Mouse (Mus musculus) embryonic facial prominence, embryonic 14.5 days (tissue): ENCODE measurements at regions not wholly inside any gene's neighbourhood (a gene's known extent, or its start where the extent isn't known, plus 50 kb on each side); places are given as distances from the start of the nearest gene placed in this dataset.

Experiments used
- ATAC-seq: fragments of 200-750 bp; cut with Nextera tagmentation; 2 replicates; pipeline ENCODE4 v1.8.0; 2017; ENCODE audit warnings: low read depth, moderate number of reproducible peaks, moderate TSS enrichment
- DNase-seq: peaks from one replicate; pipeline ENCODE4 v3.0.0-alpha.2; 2015; ENCODE audit warnings: low spot score
- H3K27ac ChIP-seq: fragments of 300-500 bp; sonication (generic); replicated peaks from 2 replicates; pipeline ENCODE4 v1.5.1; 2014; ENCODE audit warnings: low read depth, mild to moderate bottlenecking, low read length, moderate library complexity
- H3K27me3 ChIP-seq: fragments of 300-500 bp; sonication (generic); replicated peaks from 2 replicates; pipeline ENCODE4 v1.6.1; 2014; ENCODE audit warnings: low read length; ENCODE audit not compliant: control insufficient read depth, insufficient read depth
- H3K36me3 ChIP-seq: fragments of 300-500 bp; sonication (generic); 2 replicates; pipeline ENCODE4 v1.6.1; 2014; ENCODE audit warnings: low read length, mixed read lengths; ENCODE audit not compliant: control insufficient read depth, insufficient read depth
- H3K4me1 ChIP-seq: fragments of 300-500 bp; sonication (generic); 2 replicates; pipeline ENCODE4 v1.6.1; 2014; ENCODE audit warnings: antibody characterized with exemption, low read length; ENCODE audit not compliant: control insufficient read depth, insufficient read depth
- H3K4me2 ChIP-seq: fragments of 300-500 bp; sonication (generic); 2 replicates; pipeline ENCODE4 v1.6.1; 2014; ENCODE audit warnings: low read depth, mild to moderate bottlenecking, low read length, moderate library complexity, mixed read lengths
- H3K4me3 ChIP-seq: fragments of 300-500 bp; sonication (generic); 2 replicates; pipeline ENCODE4 v1.5.1; 2014; ENCODE audit warnings: low read depth, mild to moderate bottlenecking, low read length
- H3K9ac ChIP-seq: fragments of 300-500 bp; sonication (generic); 2 replicates; pipeline ENCODE4 v1.6.1; 2014; ENCODE audit warnings: low read depth, mild to moderate bottlenecking, low read length, moderate library complexity, mixed read lengths
- H3K9me3 ChIP-seq: fragments of 300-500 bp; sonication (generic); 2 replicates; pipeline ENCODE4 v1.6.1; 2016; ENCODE audit warnings: low read length; ENCODE audit not compliant: control insufficient read depth
- WGBS: fragments of 180-500 bp; shearing (Covaris S2); extraction: QIAGEN DNeasy Blood & Tissue Kit; methylation state at CpG from one replicate; pipeline ENCODE4 v1.1.7; 2014; 5-methylcytosine and 5-hydroxymethylcytosine counted together

DNA sequence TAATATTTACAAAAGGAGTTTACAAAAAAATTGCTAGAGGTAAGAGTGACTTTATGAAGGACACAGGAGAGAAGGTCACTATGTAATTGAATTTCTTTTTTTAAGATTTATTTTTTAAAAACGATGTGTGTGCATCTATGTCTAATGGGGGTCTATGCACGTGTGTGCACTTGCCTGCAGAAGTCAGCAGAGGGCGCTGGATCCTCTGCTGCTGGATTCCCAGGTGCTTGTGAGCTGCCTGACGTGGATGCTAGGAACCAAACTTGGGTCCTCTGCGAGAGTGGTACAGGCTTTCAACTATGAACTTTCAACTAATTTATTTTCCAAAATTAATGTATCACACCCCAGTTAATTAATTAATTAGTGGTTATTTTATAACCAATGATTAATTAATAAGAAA is 85.0 kb downstream of the Glrx3 start:
- Histone ChIP-seq H3K9me3 (no peaks in the 10 kb centered on the region), H3K4me3 (no peak overlapping the region), H3K27me3 (no peaks in the 10 kb centered on the region), H3K4me2 (no peak overlapping the region), H3K36me3 (no peaks in the 10 kb centered on the region), H3K4me1 (no peaks in the 10 kb centered on the region), H3K27ac (no peak overlapping the region), H3K9ac (no peak overlapping the region)
- 77% methylated on average over 5 of the region's 5 CpGs for WGBS
- DNase-seq (no peak), ATAC-seq (no peak)

DNA sequence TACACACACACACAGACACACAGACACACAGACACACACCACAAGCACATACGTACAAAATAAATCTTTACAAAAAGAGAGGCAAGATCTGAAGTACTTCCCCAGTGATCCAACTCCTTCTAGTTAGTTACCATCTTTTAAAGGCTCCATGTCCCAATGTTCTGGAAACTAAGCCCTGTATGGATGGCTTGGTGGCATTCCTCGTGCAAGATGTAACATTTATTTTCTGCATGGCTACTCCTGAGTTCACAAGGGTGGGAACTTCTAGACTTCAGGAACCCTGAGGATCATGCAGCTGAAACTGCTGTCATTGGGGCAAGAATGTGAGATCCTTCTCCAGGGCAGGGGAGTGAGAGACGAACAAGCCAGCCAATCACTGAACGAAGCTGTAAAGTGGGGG is 96.1 kb downstream of the Glrx3 start:
- Histone ChIP-seq H3K27ac (no peak overlapping the region), H3K36me3 (no peaks in the 10 kb centered on the region), H3K4me3 (no peak overlapping the region), H3K4me2 (no peak overlapping the region), H3K9me3 (no peaks in the 10 kb centered on the region), H3K9ac (no peak overlapping the region), H3K4me1 (no peaks in the 10 kb centered on the region), H3K27me3 (no peaks in the 10 kb centered on the region)
- no peak for DNase-seq
- ATAC-seq, result no peak
- 85% methylated on average over 4 of the region's 4 CpGs for WGBS

DNA sequence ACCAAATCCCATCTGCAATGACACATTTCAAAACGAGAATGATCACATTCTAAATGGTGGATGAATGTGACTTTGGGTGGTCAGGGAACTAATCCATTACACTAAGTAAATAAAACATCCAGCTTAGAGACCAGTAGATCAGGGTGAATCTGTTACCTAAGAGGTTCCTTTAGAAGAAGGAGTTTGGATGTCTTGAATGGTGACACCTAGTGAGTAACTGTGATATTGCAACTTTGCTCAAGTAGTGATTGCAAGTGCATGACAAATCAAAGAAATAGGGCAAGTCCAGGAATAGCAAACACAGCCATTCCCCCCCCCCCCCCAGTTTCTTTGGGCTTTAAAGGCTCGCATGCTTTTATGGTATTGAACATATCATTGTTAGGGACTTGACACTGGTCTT is 112.6 kb downstream of the Glrx3 start:
- H3K27me3 ChIP-seq, result no peaks in the 10 kb centered on the region
- H3K4me2 ChIP-seq, result no peak overlapping the region
- H3K36me3 ChIP-seq, result no peaks in the 10 kb centered on the region
- no peak for ATAC-seq
- peak; percentile 56 for DNase-seq
- H3K4me3 ChIP-seq, result no peak overlapping the region
- H3K27ac ChIP-seq, result no peak overlapping the region
- no peaks in the 10 kb centered on the region for H3K9me3 ChIP-seq
- 20% methylated on average over 2 of the region's 2 CpGs for WGBS
- no peaks in the 10 kb centered on the region for H3K4me1 ChIP-seq
- no peak overlapping the region for H3K9ac ChIP-seq

DNA sequence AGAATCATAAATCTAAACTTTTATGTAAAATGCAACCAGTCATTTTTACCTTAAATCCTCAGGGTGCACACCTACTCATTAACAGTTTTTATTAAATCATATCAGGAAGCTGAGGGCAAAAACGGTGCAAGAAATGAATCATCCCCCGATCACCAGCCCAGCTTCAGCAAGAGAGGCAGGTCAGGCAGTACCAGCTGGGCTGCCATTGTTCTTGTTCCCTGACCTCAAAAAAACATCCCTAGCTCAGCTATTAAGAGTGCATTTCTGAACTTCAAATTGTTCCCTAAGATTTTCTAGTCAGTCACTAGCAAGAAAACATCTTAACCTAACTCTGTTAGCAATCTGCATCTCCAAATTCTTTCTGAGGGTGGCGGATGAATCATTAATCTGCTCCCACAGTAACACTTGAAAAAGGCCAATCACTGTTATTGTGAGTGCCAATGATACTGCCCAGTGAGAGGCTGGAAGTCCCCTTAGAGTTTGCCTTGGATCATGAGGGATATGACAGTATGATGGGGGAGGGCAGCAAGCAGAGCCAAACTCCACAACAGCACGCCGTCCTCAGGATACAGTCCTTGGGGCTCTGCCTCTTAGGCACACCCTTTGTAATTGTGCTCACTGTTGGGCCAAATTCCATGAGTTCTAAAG is 115.3 kb downstream of the Glrx3 start:
- Histone ChIP-seq H3K4me3 (no peak overlapping the region), H3K4me2 (no peak overlapping the region), H3K36me3 (no peaks in the 10 kb centered on the region), H3K27ac (no peak overlapping the region), H3K4me1 (no peaks in the 10 kb centered on the region), H3K27me3 (no peaks in the 10 kb centered on the region), H3K9ac (no peak overlapping the region), H3K9me3 (no peaks in the 10 kb centered on the region)
- WGBS, result 71% methylated on average over 5 of the region's 5 CpGs
- DNase-seq, result no peak
- no peak for ATAC-seq

DNA sequence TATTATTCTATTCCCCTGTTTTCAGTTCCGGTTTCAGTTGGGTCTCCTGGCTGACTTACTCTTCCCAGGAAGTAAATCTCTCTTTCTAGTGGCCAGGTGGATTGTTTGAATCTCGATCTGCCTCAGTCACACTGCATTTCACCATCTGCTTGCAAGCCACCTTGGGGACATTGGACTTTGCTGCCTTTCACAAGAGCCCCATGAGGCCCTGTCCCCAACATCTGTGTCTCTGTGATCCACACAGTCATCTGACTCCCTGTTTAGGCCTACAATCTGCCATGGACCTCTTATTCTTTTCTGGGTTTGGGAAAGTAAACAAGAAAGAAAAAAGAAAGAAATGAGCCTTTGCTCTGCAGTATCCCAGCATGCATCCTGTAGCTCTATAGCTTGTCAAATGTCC is 118.1 kb downstream of the Glrx3 start:
- Histone ChIP-seq H3K36me3 (no peaks in the 10 kb centered on the region), H3K4me1 (no peaks in the 10 kb centered on the region), H3K4me2 (no peak overlapping the region), H3K4me3 (no peak overlapping the region), H3K9me3 (no peaks in the 10 kb centered on the region), H3K27me3 (no peaks in the 10 kb centered on the region), H3K9ac (no peak overlapping the region), H3K27ac (no peak overlapping the region)
- 69% methylated on average over 2 of the region's 2 CpGs for WGBS
- DNase-seq (no peak), ATAC-seq (no peak)

DNA sequence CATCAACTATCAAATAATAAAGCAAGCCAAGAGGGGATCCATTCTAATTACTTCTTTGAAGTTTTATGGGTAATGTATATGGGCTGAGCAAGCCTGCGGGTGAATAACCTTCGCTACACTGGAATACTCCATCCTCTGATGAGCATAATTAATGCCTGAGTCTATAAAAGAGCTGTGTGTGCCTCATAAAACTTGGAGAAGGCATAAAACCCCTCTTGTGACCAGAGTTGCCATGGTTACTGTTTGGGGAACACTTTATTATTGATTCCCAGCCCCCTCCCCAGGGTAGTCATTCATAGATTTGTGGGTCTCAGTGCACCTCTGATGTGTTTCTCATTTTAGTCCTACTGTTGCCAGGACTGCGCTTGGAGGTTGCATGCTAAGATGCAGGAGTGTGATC is 120.0 kb downstream of the Glrx3 start:
- Histone ChIP-seq H3K27ac (no peak overlapping the region), H3K4me3 (no peak overlapping the region), H3K4me1 (no peaks in the 10 kb centered on the region), H3K36me3 (no peaks in the 10 kb centered on the region), H3K9ac (no peak overlapping the region), H3K9me3 (no peaks in the 10 kb centered on the region), H3K27me3 (no peaks in the 10 kb centered on the region), H3K4me2 (no peak overlapping the region)
- WGBS, result 90% methylated on average over 3 of the region's 3 CpGs
- ATAC-seq (no peak), DNase-seq (no peak)

DNA sequence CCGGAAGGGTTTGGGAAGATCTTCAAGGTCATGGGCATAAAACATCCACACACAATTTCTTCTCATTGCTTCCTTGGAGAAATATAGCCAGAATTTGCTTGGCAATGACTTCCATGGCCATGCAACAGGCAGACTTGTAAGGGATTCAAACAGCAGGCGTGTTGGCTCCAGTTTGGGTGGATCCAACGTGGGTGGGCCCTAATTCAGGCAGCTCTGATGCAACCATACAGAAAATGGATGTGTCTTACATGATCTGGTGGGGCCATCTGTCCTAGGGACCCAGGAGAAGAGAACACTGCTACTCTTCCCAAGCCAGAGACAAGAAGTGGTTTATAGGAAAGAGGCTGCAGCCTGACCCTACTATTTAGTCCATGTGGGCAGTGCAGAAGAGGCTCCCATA is 121.5 kb downstream of the Glrx3 start:
- H3K4me2 ChIP-seq, result no peak overlapping the region
- H3K9ac ChIP-seq, result no peak overlapping the region
- H3K9me3 ChIP-seq, result no peaks in the 10 kb centered on the region
- H3K4me3 ChIP-seq, result no peak overlapping the region
- WGBS, result 87% methylated on average over 3 of the region's 3 CpGs
- H3K27ac ChIP-seq, result no peak overlapping the region
- ATAC-seq (no peak), DNase-seq (no peak)
- no peaks in the 10 kb centered on the region for H3K27me3 ChIP-seq
- no peaks in the 10 kb centered on the region for H3K4me1 ChIP-seq
- H3K36me3 ChIP-seq, result no peaks in the 10 kb centered on the region

DNA sequence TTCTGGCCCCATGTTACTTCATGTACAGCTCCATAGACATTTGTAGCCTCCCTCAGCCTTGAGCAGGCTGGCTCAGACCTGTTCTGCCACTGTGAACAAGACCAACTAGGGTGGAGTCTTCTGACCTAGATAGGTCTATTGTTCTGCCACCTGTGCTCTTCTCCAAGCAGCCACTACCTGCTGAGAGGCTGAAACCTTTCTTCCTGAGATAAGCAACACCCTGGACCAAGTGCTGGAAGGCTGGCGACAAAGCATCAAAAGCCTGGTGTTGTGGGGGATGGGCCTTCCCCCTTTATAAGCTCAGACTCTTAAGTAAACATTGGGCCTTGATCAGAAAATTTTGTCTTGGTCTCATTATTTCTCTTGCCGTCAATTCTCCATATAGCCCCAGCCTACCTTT is 132.8 kb downstream of the Glrx3 start:
- H3K4me2 ChIP-seq, result no peak overlapping the region
- no peak overlapping the region for H3K9ac ChIP-seq
- DNase-seq, result no peak
- no peak for ATAC-seq
- no peaks in the 10 kb centered on the region for H3K27me3 ChIP-seq
- H3K4me3 ChIP-seq, result no peak overlapping the region
- H3K9me3 ChIP-seq, result no peaks in the 10 kb centered on the region
- WGBS, result 75% methylated on average over 2 of the region's 2 CpGs
- no peaks in the 10 kb centered on the region for H3K4me1 ChIP-seq
- H3K27ac ChIP-seq, result no peak overlapping the region
- no peaks in the 10 kb centered on the region for H3K36me3 ChIP-seq

DNA sequence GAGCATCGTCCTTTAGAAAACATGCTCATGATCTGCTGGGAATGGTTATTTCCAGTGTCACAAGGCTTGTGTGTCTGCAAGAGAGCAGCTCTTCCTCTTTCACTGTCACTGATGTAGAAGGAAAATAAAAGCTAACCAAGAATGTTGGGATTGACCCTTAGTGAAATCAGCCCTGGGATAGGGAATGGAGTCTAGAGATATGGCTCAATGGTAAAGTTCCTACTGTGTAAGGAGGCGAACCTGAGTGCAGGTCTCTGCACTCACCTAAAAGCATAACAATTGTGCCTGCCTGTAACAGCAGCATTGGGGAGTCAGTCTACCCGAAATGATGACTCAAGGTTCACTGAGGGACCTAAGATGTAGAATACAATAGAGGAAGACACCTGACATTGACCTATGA is 138.1 kb downstream of the Glrx3 start:
- DNase-seq (no peak), ATAC-seq (no peak)
- Histone ChIP-seq H3K9me3 (no peaks in the 10 kb centered on the region), H3K27me3 (no peaks in the 10 kb centered on the region), H3K4me1 (no peaks in the 10 kb centered on the region), H3K27ac (no peak overlapping the region), H3K4me3 (no peak overlapping the region), H3K9ac (no peak overlapping the region), H3K4me2 (no peak overlapping the region), H3K36me3 (no peaks in the 10 kb centered on the region)
- WGBS, result 77% methylated on average over 3 of the region's 3 CpGs
